Mouse (Mus musculus): ENCODE data around the gene Heatr5a. TPM values are rescaled to one million over a fixed set of nuclear protein-coding genes. Genes with fewer than 3 reads are reported as not detected.

Heatr5a gene
- polyA plus RNA-seq, 1 experiment from 2014 or later = 10.2 TPM

- H3K36me3 ChIP-seq (ENCODE audit: control insufficient read depth, insufficient read depth, low read length) = no peaks in the 10 kb centered on the region
- DNase-seq (ENCODE audit: low spot score) = no peak
- no peaks in the 10 kb centered on the region for H3K27me3 ChIP-seq (ENCODE audit: control insufficient read depth, insufficient read depth, low read length)
- no peak overlapping the region for H3K9ac ChIP-seq (ENCODE audit: low read length)
- H3K27ac ChIP-seq (ENCODE audit: low read depth, low read length) = no peak overlapping the region
- H3K9me3 ChIP-seq (ENCODE audit: control insufficient read depth, low read length) = no peaks in the 10 kb centered on the region
- no peak overlapping the region for H3K4me2 ChIP-seq (ENCODE audit: low read depth)
- H3K4me3 ChIP-seq (ENCODE audit: low read depth, low read length) = no peak overlapping the region
- no peak for ATAC-seq (ENCODE audit: insufficient read depth, low FRiP score, low TSS enrichment)
- WGBS = 91% methylated on average over 3 of the region's 3 CpGs
- H3K4me1 ChIP-seq (ENCODE audit: control insufficient read depth, insufficient read depth, low read length) = no peaks in the 10 kb centered on the region
Observed at GRCm38 (mm10) chr12:51985163-51985748, 14.1 kb upstream of the Heatr5a start.

DNA sequence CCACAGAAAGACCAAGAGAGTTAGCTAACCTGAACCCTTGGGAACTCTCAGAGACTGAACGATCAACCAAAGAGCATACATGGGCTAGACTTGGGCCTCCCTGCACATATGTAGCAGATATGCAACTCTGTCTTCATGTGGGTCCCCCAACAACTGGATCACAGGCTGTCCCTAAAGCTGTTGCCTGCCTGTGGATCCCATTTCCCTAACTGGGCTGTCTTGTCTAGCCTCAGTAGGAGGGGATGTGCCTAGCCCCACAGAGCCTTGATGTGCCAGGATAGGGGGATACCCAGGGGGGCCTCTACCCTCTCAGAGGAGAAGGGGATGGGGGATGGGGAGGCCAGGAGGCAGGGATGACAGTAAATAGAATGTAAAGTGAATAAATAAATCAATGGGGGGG, 12.5 kb upstream of the Heatr5a start:
- 93% methylated on average over 1 of the region's 1 CpGs for WGBS
- H3K9me3 ChIP-seq (ENCODE audit: control insufficient read depth, low read length) = no peaks in the 10 kb centered on the region

DNA sequence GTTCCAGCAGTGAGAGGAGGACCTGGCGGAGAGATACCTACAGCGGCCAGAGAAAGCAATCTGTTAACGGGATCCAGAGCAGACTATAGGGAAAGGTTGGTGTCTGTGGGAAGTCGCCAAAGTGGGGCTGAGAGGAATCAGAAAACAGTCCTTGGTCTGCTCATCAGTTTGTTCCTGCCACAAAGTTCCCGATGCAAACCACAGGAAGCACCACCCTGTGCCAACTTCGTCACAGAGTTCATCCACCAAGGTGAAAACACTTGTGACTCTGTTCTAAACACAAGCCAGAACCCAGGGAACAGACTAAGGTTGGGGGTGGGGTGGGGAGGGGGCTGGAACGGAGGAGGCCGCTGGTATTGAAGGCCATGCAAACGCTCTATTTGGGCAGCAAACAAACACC, 5.4 kb upstream of the Heatr5a start:
- no peaks in the 10 kb centered on the region for H3K36me3 ChIP-seq (ENCODE audit: control insufficient read depth, insufficient read depth, low read length)
- no peak for DNase-seq (ENCODE audit: low spot score)
- H3K9ac ChIP-seq (ENCODE audit: low read length) = no peak overlapping the region
- H3K4me3 ChIP-seq (ENCODE audit: low read depth, low read length) = no peak overlapping the region
- H3K9me3 ChIP-seq (ENCODE audit: control insufficient read depth, low read length) = no peaks in the 10 kb centered on the region
- WGBS = 80% methylated on average over 9 of the region's 9 CpGs
- H3K27me3 ChIP-seq (ENCODE audit: control insufficient read depth, insufficient read depth, low read length) = no peaks in the 10 kb centered on the region
- ATAC-seq (ENCODE audit: insufficient read depth, low FRiP score, low TSS enrichment) = no peak
- H3K4me2 ChIP-seq (ENCODE audit: low read depth) = no peak overlapping the region
- H3K27ac ChIP-seq (ENCODE audit: low read depth, low read length) = no peak overlapping the region
- no peaks in the 10 kb centered on the region for H3K4me1 ChIP-seq (ENCODE audit: control insufficient read depth, insufficient read depth, low read length)

More for the DNA sequence above, 12.5 kb upstream of the Heatr5a start:
- no peaks in the 10 kb centered on the region for H3K27me3 ChIP-seq (ENCODE audit: control insufficient read depth, insufficient read depth, low read length)
- no peak for ATAC-seq (ENCODE audit: insufficient read depth, low FRiP score, low TSS enrichment)
- no peak for DNase-seq (ENCODE audit: low spot score)
- H3K4me2 ChIP-seq (ENCODE audit: low read depth) = no peak overlapping the region
- no peak overlapping the region for H3K27ac ChIP-seq (ENCODE audit: low read depth, low read length)
- no peaks in the 10 kb centered on the region for H3K4me1 ChIP-seq (ENCODE audit: control insufficient read depth, insufficient read depth, low read length)
- no peaks in the 10 kb centered on the region for H3K36me3 ChIP-seq (ENCODE audit: control insufficient read depth, insufficient read depth, low read length)
- no peak overlapping the region for H3K4me3 ChIP-seq (ENCODE audit: low read depth, low read length)
- no peak overlapping the region for H3K9ac ChIP-seq (ENCODE audit: low read length)

DNA sequence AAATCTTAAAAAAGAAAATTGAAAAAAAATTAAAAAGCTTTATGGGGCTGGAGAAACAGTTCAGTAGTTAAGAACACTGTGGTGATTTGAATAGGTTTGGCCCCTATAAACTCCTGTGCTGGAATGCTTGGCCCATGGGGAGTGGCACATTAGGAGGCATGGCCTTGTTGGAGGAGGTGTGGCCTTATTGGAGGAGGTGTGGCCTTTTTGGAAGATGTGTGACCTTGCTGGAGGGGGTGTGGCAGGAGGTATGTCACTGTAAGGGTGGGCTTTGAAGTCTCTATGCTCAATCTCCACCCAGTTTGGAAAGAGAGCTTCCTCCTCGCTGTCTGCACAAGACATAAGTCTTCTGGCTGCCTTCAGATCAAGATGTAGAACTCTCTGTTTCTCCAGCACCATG, 3.3 kb upstream of the Heatr5a start:
- no peaks in the 10 kb centered on the region for H3K9me3 ChIP-seq (ENCODE audit: control insufficient read depth, low read length)
- no peak overlapping the region for H3K27ac ChIP-seq (ENCODE audit: low read depth, low read length)
- DNase-seq (ENCODE audit: low spot score) = no peak

DNA sequence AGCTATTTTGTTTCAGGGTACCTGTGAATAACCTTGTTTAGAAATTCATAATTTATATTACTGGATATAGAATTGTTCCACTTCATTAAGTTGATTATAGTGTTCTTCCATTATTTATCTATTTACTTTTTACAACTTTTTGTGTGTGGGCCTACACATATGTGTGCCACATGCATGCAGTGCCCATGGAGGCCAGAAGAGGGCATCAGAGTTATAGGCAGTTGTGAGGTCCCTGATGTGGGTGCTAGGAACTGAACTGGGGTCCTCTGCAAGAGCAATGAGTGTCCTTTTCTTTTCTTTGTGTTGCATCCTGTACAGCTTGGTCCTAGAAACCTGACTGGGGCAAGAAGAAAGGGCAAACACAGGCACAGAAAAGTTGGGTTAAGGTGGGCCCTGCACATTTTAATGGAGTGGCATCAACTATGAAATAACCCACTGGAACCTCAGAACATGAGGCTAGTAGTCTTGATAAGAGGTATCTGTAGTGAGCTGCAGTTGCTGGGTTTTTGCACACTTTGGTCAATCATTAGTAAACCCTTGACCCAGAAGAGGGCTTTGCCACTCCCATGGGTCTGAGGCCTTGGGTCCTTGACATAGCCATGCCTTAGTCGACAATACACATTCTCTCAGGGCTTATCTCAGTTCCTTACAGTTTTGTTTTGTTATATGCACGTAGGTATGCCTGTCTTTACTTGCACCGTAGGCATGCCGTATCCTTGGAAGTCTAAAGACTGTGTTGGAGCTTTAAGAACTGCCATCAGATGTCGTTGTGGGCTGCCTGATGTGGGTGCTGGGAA, 1.3 kb upstream of the Heatr5a start:
- 93% methylated on average over 5 of the region's 5 CpGs for WGBS
- Histone ChIP-seq H3K9me3 (ENCODE audit: control insufficient read depth, low read length) (no peaks in the 10 kb centered on the region), H3K4me2 (ENCODE audit: low read depth) (no peak overlapping the region), H3K4me1 (ENCODE audit: control insufficient read depth, insufficient read depth, low read length) (0 out of 2 replicates have a peak, but pooled peaks cover 5% of the 10 kb centered on the region), H3K27me3 (ENCODE audit: control insufficient read depth, insufficient read depth, low read length) (no peaks in the 10 kb centered on the region), H3K27ac (ENCODE audit: low read depth, low read length) (no peak overlapping the region), H3K4me3 (ENCODE audit: low read depth, low read length) (no peak overlapping the region), H3K9ac (ENCODE audit: low read length) (no peak overlapping the region), H3K36me3 (ENCODE audit: control insufficient read depth, insufficient read depth, low read length) (no peaks in the 10 kb centered on the region)
- DNase-seq (ENCODE audit: low spot score) = no peak
- ATAC-seq (ENCODE audit: insufficient read depth, low FRiP score, low TSS enrichment) = no peak

More for the DNA sequence above, 3.3 kb upstream of the Heatr5a start:
- H3K4me3 ChIP-seq (ENCODE audit: low read depth, low read length) = no peak overlapping the region
- no peak overlapping the region for H3K4me2 ChIP-seq (ENCODE audit: low read depth)
- H3K4me1 ChIP-seq (ENCODE audit: control insufficient read depth, insufficient read depth, low read length) = 0 out of 2 replicates have a peak, but pooled peaks cover 5% of the 10 kb centered on the region
- H3K9ac ChIP-seq (ENCODE audit: low read length) = no peak overlapping the region
- 96% methylated on average over 1 of the region's 1 CpGs for WGBS
- H3K36me3 ChIP-seq (ENCODE audit: control insufficient read depth, insufficient read depth, low read length) = no peaks in the 10 kb centered on the region
- no peaks in the 10 kb centered on the region for H3K27me3 ChIP-seq (ENCODE audit: control insufficient read depth, insufficient read depth, low read length)
- ATAC-seq (ENCODE audit: insufficient read depth, low FRiP score, low TSS enrichment) = no peak

GRCm38 (mm10) chr12:51970352-51971069, 610 bp downstream of the Heatr5a start:
- Histone ChIP-seq H3K4me3 (ENCODE audit: low read depth, low read length) (peak overlapping the region; percentile 82), H3K27ac (ENCODE audit: low read depth, low read length) (peak overlapping the region; percentile 70), H3K9ac (ENCODE audit: low read length) (peak overlapping the region; percentile 87), H3K4me1 (ENCODE audit: control insufficient read depth, insufficient read depth, low read length) (0 out of 2 replicates have a peak, but pooled peaks cover 5% of the 10 kb centered on the region), H3K4me2 (ENCODE audit: low read depth) (peak overlapping the region; percentile 58), H3K9me3 (ENCODE audit: control insufficient read depth, low read length) (no peaks in the 10 kb centered on the region), H3K27me3 (ENCODE audit: control insufficient read depth, insufficient read depth, low read length) (no peaks in the 10 kb centered on the region), H3K36me3 (ENCODE audit: control insufficient read depth, insufficient read depth, low read length) (no peaks in the 10 kb centered on the region)
- WGBS = 2% methylated on average over 34 of the region's 35 CpGs
- DNase-seq (ENCODE audit: low spot score) = no peak
- ATAC-seq (ENCODE audit: insufficient read depth, low FRiP score, low TSS enrichment) = no peak

DNA sequence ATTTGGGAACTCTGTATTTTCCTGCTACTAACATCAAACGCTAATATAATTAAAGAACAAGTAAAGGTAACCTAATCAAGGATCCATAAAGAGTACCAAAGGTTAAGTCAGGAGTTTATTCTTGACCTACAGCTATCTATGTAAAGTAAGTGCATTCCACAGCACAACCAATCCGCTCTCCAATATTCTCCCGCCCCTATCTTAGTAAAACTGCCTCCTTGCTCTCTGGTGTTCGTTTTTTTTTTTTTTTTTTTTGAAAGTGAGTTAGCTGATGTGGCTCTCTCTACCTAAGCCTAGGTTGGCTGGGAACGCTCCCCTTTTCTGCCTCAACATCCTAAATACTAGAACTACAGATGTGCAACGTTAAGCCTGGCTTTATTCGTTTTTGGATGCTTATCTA, 1.2 kb downstream of the Heatr5a start:
- no peaks in the 10 kb centered on the region for H3K27me3 ChIP-seq (ENCODE audit: control insufficient read depth, insufficient read depth, low read length)

DNA sequence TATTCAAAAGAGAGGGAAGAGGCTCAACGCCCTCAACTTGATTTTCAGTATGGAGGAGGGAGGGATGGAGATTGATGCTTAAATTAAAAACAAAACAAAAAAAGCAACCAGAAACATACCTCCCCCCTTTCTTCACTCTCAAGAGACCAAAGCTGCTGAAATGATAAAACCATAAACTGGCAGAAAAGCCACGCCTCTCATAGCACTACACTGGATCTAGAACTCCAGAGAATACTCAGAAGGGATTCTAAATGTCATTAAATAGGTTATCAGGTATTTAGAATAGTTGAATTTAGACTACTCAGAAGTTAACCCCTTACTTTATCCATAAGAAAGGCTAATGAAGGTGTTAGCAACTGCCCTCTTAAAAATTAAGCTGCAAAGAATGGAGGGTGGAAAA, 2.0 kb downstream of the Heatr5a start:
- Histone ChIP-seq H3K4me2 (ENCODE audit: low read depth) (no peak overlapping the region), H3K4me1 (ENCODE audit: control insufficient read depth, insufficient read depth, low read length) (0 out of 2 replicates have a peak, but pooled peaks cover 5% of the 10 kb centered on the region), H3K36me3 (ENCODE audit: control insufficient read depth, insufficient read depth, low read length) (no peaks in the 10 kb centered on the region), H3K9me3 (ENCODE audit: control insufficient read depth, low read length) (no peaks in the 10 kb centered on the region), H3K4me3 (ENCODE audit: low read depth, low read length) (no peak overlapping the region), H3K27me3 (ENCODE audit: control insufficient read depth, insufficient read depth, low read length) (no peaks in the 10 kb centered on the region), H3K27ac (ENCODE audit: low read depth, low read length) (no peak overlapping the region), H3K9ac (ENCODE audit: low read length) (no peak overlapping the region)
- 95% methylated on average over 2 of the region's 2 CpGs for WGBS
- ATAC-seq (ENCODE audit: insufficient read depth, low FRiP score, low TSS enrichment) = no peak
- no peak for DNase-seq (ENCODE audit: low spot score)

More for the DNA sequence above, 1.2 kb downstream of the Heatr5a start:
- no peaks in the 10 kb centered on the region for H3K36me3 ChIP-seq (ENCODE audit: control insufficient read depth, insufficient read depth, low read length)
- peak overlapping the region; percentile 58 for H3K4me2 ChIP-seq (ENCODE audit: low read depth)
- no peaks in the 10 kb centered on the region for H3K9me3 ChIP-seq (ENCODE audit: control insufficient read depth, low read length)
- no peak overlapping the region for H3K9ac ChIP-seq (ENCODE audit: low read length)
- H3K27ac ChIP-seq (ENCODE audit: low read depth, low read length) = no peak overlapping the region
- 32% methylated on average over 7 of the region's 7 CpGs for WGBS
- 0 out of 2 replicates have a peak overlapping the region, but pooled peaks have one; percentile 82 for H3K4me3 ChIP-seq (ENCODE audit: low read depth, low read length)
- ATAC-seq (ENCODE audit: insufficient read depth, low FRiP score, low TSS enrichment) (no peak), DNase-seq (ENCODE audit: low spot score) (no peak)
- 0 out of 2 replicates have a peak, but pooled peaks cover 5% of the 10 kb centered on the region for H3K4me1 ChIP-seq (ENCODE audit: control insufficient read depth, insufficient read depth, low read length)
